Comparison of ENCODE assay signal across 13 mouse cellular contexts in the genomic region with DNA sequence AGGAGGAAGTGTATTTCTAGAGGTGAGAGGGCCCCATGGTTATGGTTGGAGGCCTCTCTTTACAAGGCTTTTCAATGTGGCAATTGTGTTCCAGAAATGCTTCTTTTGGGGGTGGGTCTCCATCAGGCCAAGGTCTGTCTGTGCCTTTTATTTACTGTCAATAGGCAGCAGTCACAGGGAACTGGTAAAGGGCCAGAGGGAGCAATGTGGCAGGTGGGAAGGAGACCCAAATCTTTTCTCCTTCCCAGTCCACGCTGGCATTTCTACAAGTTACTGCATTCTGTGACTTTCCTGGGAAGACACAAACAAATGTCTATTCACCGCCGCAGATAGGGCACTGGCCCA.
A peak's percentile ranks its signal among the peaks of the same experiment; 100 is the strongest.
DNase-seq lines count a peak whose midpoint lies in the region; ATAC-seq and TF ChIP-seq lines count a peak whose summit lies in the region.
"Had no signal": no experiment of that assay in that cellular context is flagged by ENCODE, and none has a peak within 500 bp of the region (broad histone marks: within the 10 kb centered on the region; RNA-seq: fewer than 3 reads in every experiment).

No protein-coding gene starts in this region.

- H3K79me2 ChIP-seq in heart, adult 2 months (replicated peaks; ENCODE audit: control insufficient read depth, insufficient read depth, low read length), result no peaks in the 10 kb centered on the region

- intact Hi-C loops in heart, adult 2 months (cut with DNase I), result no loop called here

- no peak; the same call in 1 of the 2 replicates for ATAC-seq in forebrain, embryonic 13.5 days
- ATAC-seq in hindbrain, postnatal 0 days, result no peak
- ATAC-seq in neural tube, embryonic 12.5 days (ENCODE audit: low FRiP score, low read depth), result 0 out of 2 replicates have a peak, but pooled peaks have one; percentile 18
- no peak for ATAC-seq in megakaryocyte, adult 5-6 weeks (ENCODE audit: poor library complexity, severe bottlenecking)
- ATAC-seq in heart, embryonic 12.5 days (ENCODE audit: insufficient number of reproducible peaks, low FRiP score), result no peak
- ATAC-seq: activated CD4-positive, CD25-positive, alpha-beta regulatory T cell, adult 4 months had no signal

- peak overlapping the region; percentile 46 for H3K4me2 ChIP-seq in forebrain, embryonic 13.5 days
- no peak overlapping the region for H3K4me2 ChIP-seq in hindbrain, postnatal 0 days (ENCODE audit: low read depth, low read length)
- H3K4me2 ChIP-seq in neural tube, embryonic 12.5 days (replicated peaks), result peak overlapping the region; percentile 45
- H3K4me2 ChIP-seq in heart, embryonic 12.5 days, result no peak overlapping the region
- H3K4me2 ChIP-seq: lung, embryonic 14.5 days had no signal

- H3K4me1 ChIP-seq in kidney, adult 2 months (ENCODE audit: control insufficient read depth, insufficient read depth, low read length), result peaks cover 6% of the 10 kb centered on the region; the same call in 1 of the 2 replicates
- H3K4me1 ChIP-seq in forebrain, embryonic 13.5 days, result peaks cover 31% of the 10 kb centered on the region
- H3K4me1 ChIP-seq in hindbrain, postnatal 0 days (ENCODE audit: insufficient read depth, low read length), result peaks cover 7% of the 10 kb centered on the region; the same call in 1 of the 2 replicates
- H3K4me1 ChIP-seq in neural tube, embryonic 12.5 days, result peaks cover 17% of the 10 kb centered on the region
- peaks cover 10% of the 10 kb centered on the region for H3K4me1 ChIP-seq in heart, embryonic 12.5 days (replicated peaks)
- no peaks in the 10 kb centered on the region for H3K4me1 ChIP-seq in heart, adult 2 months (ENCODE audit: control insufficient read depth, insufficient read depth, low read length)

- no peaks in the 10 kb centered on the region for H3K36me3 ChIP-seq in kidney, adult 2 months (ENCODE audit: control insufficient read depth, insufficient read depth, low read length)
- H3K36me3 ChIP-seq in forebrain, embryonic 13.5 days (ENCODE audit: poor library complexity, severe bottlenecking), result no peaks in the 10 kb centered on the region
- no peaks in the 10 kb centered on the region for H3K36me3 ChIP-seq in hindbrain, postnatal 0 days (ENCODE audit: insufficient read depth, low read length)
- no peaks in the 10 kb centered on the region for H3K36me3 ChIP-seq in neural tube, embryonic 12.5 days
- no peaks in the 10 kb centered on the region for H3K36me3 ChIP-seq in heart, embryonic 12.5 days
- no peaks in the 10 kb centered on the region for H3K36me3 ChIP-seq in heart, adult 2 months (ENCODE audit: control insufficient read depth, insufficient read depth, low read length)
- H3K36me3 ChIP-seq: limb, embryonic 13.5 days had no signal

- H3K4me3 ChIP-seq in kidney, adult 2 months (ENCODE audit: insufficient read depth, low read depth, low read length), result no peak overlapping the region
- H3K4me3 ChIP-seq in forebrain, embryonic 13.5 days, result no peak overlapping the region
- H3K4me3 ChIP-seq in hindbrain, postnatal 0 days (ENCODE audit: low read length), result no peak overlapping the region
- no peak overlapping the region for H3K4me3 ChIP-seq in neural tube, embryonic 12.5 days
- H3K4me3 ChIP-seq in heart, embryonic 12.5 days, result no peak overlapping the region
- no peak overlapping the region for H3K4me3 ChIP-seq in heart, adult 2 months
- H3K4me3 ChIP-seq: limb, embryonic 13.5 days had no signal

- no peak overlapping the region for H3K9ac ChIP-seq in forebrain, embryonic 13.5 days
- H3K9ac ChIP-seq in hindbrain, postnatal 0 days (replicated peaks; ENCODE audit: low read length), result no peak overlapping the region
- no peak overlapping the region for H3K9ac ChIP-seq in neural tube, embryonic 12.5 days
- H3K9ac ChIP-seq in heart, embryonic 12.5 days, result no peak overlapping the region
- no peak overlapping the region for H3K9ac ChIP-seq in heart, adult 2 months (ENCODE audit: low read depth, low read length)
- H3K9ac ChIP-seq: limb, embryonic 13.5 days; lung, embryonic 14.5 days had no signal

- DNase-seq in kidney, adult 2 months, result no peak
- DNase-seq in kidney, adult 18-20 months, result no peak
- peak; percentile 40 for DNase-seq in hindbrain, postnatal 0 days (ENCODE audit: low spot score)
- no peak for DNase-seq in heart, adult 2 months
- DNase-seq: gastrocnemius, postnatal 25 days; thymus, postnatal 36 days had no signal

- H3K27ac ChIP-seq in kidney, adult 2 months (ENCODE audit: insufficient read depth, low read depth, low read length), result peak overlapping the region; percentile 93
- H3K27ac ChIP-seq in forebrain, embryonic 13.5 days, result peak overlapping the region; percentile 94
- H3K27ac ChIP-seq in hindbrain, postnatal 0 days, result peak overlapping the region; percentile 87
- peak overlapping the region; percentile 72 for H3K27ac ChIP-seq in neural tube, embryonic 12.5 days
- H3K27ac ChIP-seq in heart, embryonic 12.5 days (ENCODE audit: poor library complexity, severe bottlenecking), result no peak overlapping the region
- H3K27ac ChIP-seq in heart, adult 2 months, result no peak overlapping the region
- H3K27ac ChIP-seq: limb, embryonic 13.5 days had no signal

- H3K27me3 ChIP-seq in kidney, adult 2 months (replicated peaks; ENCODE audit: control insufficient read depth, insufficient read depth, low read length), result no peaks in the 10 kb centered on the region
- H3K27me3 ChIP-seq in forebrain, embryonic 13.5 days, result no peaks in the 10 kb centered on the region
- H3K27me3 ChIP-seq in hindbrain, postnatal 0 days (ENCODE audit: insufficient read depth, low read length), result no peaks in the 10 kb centered on the region
- no peaks in the 10 kb centered on the region for H3K27me3 ChIP-seq in neural tube, embryonic 12.5 days (replicated peaks)
- no peaks in the 10 kb centered on the region for H3K27me3 ChIP-seq in heart, embryonic 12.5 days (replicated peaks)
- H3K27me3 ChIP-seq in heart, adult 2 months (ENCODE audit: control insufficient read depth, insufficient read depth, low read length), result no peaks in the 10 kb centered on the region
- H3K27me3 ChIP-seq: limb, embryonic 13.5 days had no signal

- 93% methylated on average over 3 of the region's 3 CpGs for WGBS in kidney, adult 2 months
- 54% methylated on average over 3 of the region's 3 CpGs for WGBS in forebrain, embryonic 13.5 days
- 27% methylated on average over 3 of the region's 3 CpGs for WGBS in hindbrain, postnatal 0 days
- WGBS in neural tube, embryonic 12.5 days, result 64% methylated on average over 3 of the region's 3 CpGs
- WGBS in heart, embryonic 12.5 days, result 90% methylated on average over 3 of the region's 3 CpGs
- WGBS in heart, adult 2 months, result 94% methylated on average over 3 of the region's 3 CpGs

- TF ChIP-seq POLR2A in kidney, adult 2 months (IDR thresholded peaks at IDR 0.05; ENCODE audit: low read depth, low read length), result no peak
- no peak for TF ChIP-seq POLR2A in heart, adult 2 months (IDR thresholded peaks at IDR 0.05; ENCODE audit: insufficient read depth, low read depth, low read length)

- no peak for TF ChIP-seq EP300 in heart, adult 2 months (IDR thresholded peaks at IDR 0.05; ENCODE audit: insufficient read depth, low read depth, low read length)

- TF ChIP-seq CTCF in kidney, adult 2 months (conservative IDR thresholded peaks at IDR 0.05; ENCODE audit: insufficient read depth, insufficient read length, low read depth, low read length), result no peak
- no peak for TF ChIP-seq CTCF in hindbrain, postnatal 0 days (IDR thresholded peaks at IDR 0.05; ENCODE audit: low read depth)
- no peak for TF ChIP-seq CTCF in heart, adult 2 months (IDR thresholded peaks at IDR 0.05)

- no peaks in the 10 kb centered on the region for H3K9me3 ChIP-seq in forebrain, embryonic 13.5 days (replicated peaks)
- H3K9me3 ChIP-seq in hindbrain, postnatal 0 days (ENCODE audit: low read length), result no peaks in the 10 kb centered on the region
- no peaks in the 10 kb centered on the region for H3K9me3 ChIP-seq in neural tube, embryonic 12.5 days
- H3K9me3 ChIP-seq in heart, embryonic 12.5 days (replicated peaks), result no peaks in the 10 kb centered on the region
- H3K9me3 ChIP-seq: limb, embryonic 13.5 days had no signal

Comparison
In these comparisons a context has a peak if more than half of its experiments do, and no peak if none do; other contexts are left out.
1. H3K27ac ChIP-seq: peak in kidney, adult 2 months (single experiment), forebrain, embryonic 13.5 days (single experiment), hindbrain, postnatal 0 days (single experiment) and neural tube, embryonic 12.5 days (single experiment); none in heart, embryonic 12.5 days (single experiment) and heart, adult 2 months (single experiment).
2. H3K4me2 ChIP-seq: peak in forebrain, embryonic 13.5 days (single experiment) and neural tube, embryonic 12.5 days (single experiment); none in hindbrain, postnatal 0 days (single experiment) and heart, embryonic 12.5 days (single experiment).